Mouse (Mus musculus) liver, embryonic 13.5 days (tissue): ENCODE measurements around the gene Otub1. TPM values are rescaled to one million over a fixed set of nuclear protein-coding genes. Genes with fewer than 3 reads are reported as not detected.

ENCODE experiments used
- ATAC-seq: fragments of 200-750 bp; cut with Nextera tagmentation; 2 replicates; pipeline ENCODE4 v1.8.0; 2017; ENCODE audit warnings: low read depth, mild to moderate bottlenecking, moderate number of reproducible peaks, moderate library complexity
- DNase-seq: peaks from one replicate; pipeline ENCODE4 v3.0.0; 2022
- H3K27ac ChIP-seq: fragments of 300-500 bp; sonication (generic); 2 replicates; pipeline ENCODE4 v1.5.1; 2015; ENCODE audit warnings: moderate library complexity, mild to moderate bottlenecking, inconsistent platforms
- H3K27me3 ChIP-seq: fragments of 300-500 bp; sonication (generic); 2 replicates; pipeline ENCODE4 v1.6.1; 2015; ENCODE audit warnings: mild to moderate bottlenecking, inconsistent platforms
- H3K36me3 ChIP-seq: fragments of 300-500 bp; sonication (generic); 2 replicates; pipeline ENCODE4 v1.6.1; 2015; ENCODE audit warnings: mild to moderate bottlenecking, inconsistent platforms
- H3K4me1 ChIP-seq: fragments of 300-500 bp; sonication (generic); replicated peaks from 2 replicates; pipeline ENCODE4 v1.6.1; 2015; ENCODE audit warnings: inconsistent platforms
- H3K4me2 ChIP-seq: fragments of 300-500 bp; sonication (generic); 2 replicates; pipeline ENCODE4 v1.6.1; 2015; ENCODE audit warnings: inconsistent platforms, mild to moderate bottlenecking, moderate library complexity
- H3K4me3 ChIP-seq: fragments of 300-500 bp; sonication (generic); replicated peaks from 2 replicates; pipeline ENCODE4 v1.5.1; 2015; ENCODE audit warnings: mild to moderate bottlenecking, inconsistent platforms
- H3K9ac ChIP-seq: fragments of 300-500 bp; sonication (generic); 2 replicates; pipeline ENCODE4 v1.6.1; 2015; ENCODE audit warnings: mild to moderate bottlenecking, inconsistent platforms
- H3K9me3 ChIP-seq: fragments of 300-500 bp; sonication (generic); replicated peaks from 2 replicates; pipeline ENCODE4 v1.6.1; 2016; ENCODE audit warnings: inconsistent platforms
- WGBS: fragments of 180-500 bp; shearing (Covaris S2); methylation state at CpG from one replicate; pipeline ENCODE4 v1.1.7; 2015; ENCODE audit not compliant: insufficient replicate concordance; 5-methylcytosine and 5-hydroxymethylcytosine counted together
- polyA plus RNA-seq: library from polyadenylated mRNA; unstranded; fragments of >200 nt; fragmentation: Nextera tagmentation; extraction: Ambion mirVana; gene quantifications from 2 replicates; pipeline ENCODE4 v1.2.1, GENCODE M21; 2015

Gene Otub1
- polyA plus RNA-seq, 1 experiment from 2014 or later, result 69.3 TPM

- peaks cover 47% of the 10 kb centered on the region for H3K36me3 ChIP-seq
- H3K9ac ChIP-seq, result no peak overlapping the region
- H3K4me1 ChIP-seq, result 0 out of 2 replicates have a peak, but pooled peaks cover 3% of the 10 kb centered on the region
- H3K4me3 ChIP-seq, result no peak overlapping the region
- ATAC-seq (no peak), DNase-seq (no peak)
- no peak overlapping the region for H3K4me2 ChIP-seq
- no peak overlapping the region for H3K27ac ChIP-seq
- no peaks in the 10 kb centered on the region for H3K9me3 ChIP-seq
- 86% methylated on average over 9 of the region's 9 CpGs for WGBS
- no peaks in the 10 kb centered on the region for H3K27me3 ChIP-seq
These were observed 19.1 kb upstream of the Otub1 start for GRCm38 (mm10) chr19:7225096-7225690.

GRCm38 (mm10) chr19:7224253-7224652 lies 18.1 kb upstream of the Otub1 start:
- H3K27me3 ChIP-seq, result no peaks in the 10 kb centered on the region
- H3K4me3 ChIP-seq, result no peak overlapping the region
- 0 out of 2 replicates have a peak, but pooled peaks cover 3% of the 10 kb centered on the region for H3K4me1 ChIP-seq
- H3K4me2 ChIP-seq, result no peak overlapping the region
- 82% methylated on average over 3 of the region's 3 CpGs for WGBS
- no peak overlapping the region for H3K9ac ChIP-seq
- H3K9me3 ChIP-seq, result no peaks in the 10 kb centered on the region
- ATAC-seq, result no peak
- DNase-seq, result no peak
- H3K36me3 ChIP-seq, result peaks cover 38% of the 10 kb centered on the region
- no peak overlapping the region for H3K27ac ChIP-seq

GRCm38 (mm10) chr19:7223488-7223887 lies 17.4 kb upstream of the Otub1 start:
- H3K9ac ChIP-seq, result no peak overlapping the region
- ATAC-seq (no peak), DNase-seq (no peak)
- H3K4me3 ChIP-seq, result no peak overlapping the region
- peaks cover 7% of the 10 kb centered on the region; the same call in 1 of the 2 replicates for H3K4me1 ChIP-seq
- no peak overlapping the region for H3K4me2 ChIP-seq
- H3K36me3 ChIP-seq, result peaks cover 30% of the 10 kb centered on the region
- no peaks in the 10 kb centered on the region for H3K27me3 ChIP-seq
- no peaks in the 10 kb centered on the region for H3K9me3 ChIP-seq
- H3K27ac ChIP-seq, result no peak overlapping the region

- no peaks in the 10 kb centered on the region for H3K9me3 ChIP-seq
- H3K27ac ChIP-seq, result no peak overlapping the region
- ATAC-seq (no peak), DNase-seq (no peak)
- H3K4me2 ChIP-seq, result no peak overlapping the region
- WGBS, result 80% methylated on average over 6 of the region's 6 CpGs
- no peaks in the 10 kb centered on the region for H3K27me3 ChIP-seq
- H3K36me3 ChIP-seq, result peaks cover 17% of the 10 kb centered on the region
- no peak overlapping the region for H3K4me3 ChIP-seq
- no peak overlapping the region for H3K9ac ChIP-seq
- peaks cover 14% of the 10 kb centered on the region for H3K4me1 ChIP-seq
These were observed 16.1 kb upstream of the Otub1 start for GRCm38 (mm10) chr19:7222196-7222595.

- Histone ChIP-seq H3K9ac (no peak overlapping the region), H3K4me3 (no peak overlapping the region), H3K36me3 (peaks cover 27% of the 10 kb centered on the region), H3K4me1 (peaks cover 41% of the 10 kb centered on the region), H3K27me3 (no peaks in the 10 kb centered on the region), H3K9me3 (no peaks in the 10 kb centered on the region), H3K4me2 (peak overlapping the region; percentile 10; the same call in 1 of the 2 replicates), H3K27ac (no peak overlapping the region)
- 87% methylated on average over 5 of the region's 5 CpGs for WGBS
- ATAC-seq, result no peak
- no peak for DNase-seq
These were observed 12.6 kb upstream of the Otub1 start for GRCm38 (mm10) chr19:7218753-7219152.

GRCm38 (mm10) chr19:7217926-7218267 lies 11.8 kb upstream of the Otub1 start:
- Histone ChIP-seq H3K27ac (peak overlapping the region; percentile 67), H3K4me2 (peak overlapping the region; percentile 88), H3K9me3 (no peaks in the 10 kb centered on the region), H3K27me3 (no peaks in the 10 kb centered on the region), H3K4me3 (peak overlapping the region; percentile 86), H3K9ac (peak overlapping the region; percentile 70), H3K4me1 (peaks cover 41% of the 10 kb centered on the region), H3K36me3 (peaks cover 36% of the 10 kb centered on the region)
- ATAC-seq (peak; percentile 27), DNase-seq (no peak)
- WGBS, result 5% methylated on average over 6 of the region's 6 CpGs

- Histone ChIP-seq H3K27ac (peak within 1 kb of the TSS; percentile 86), H3K4me1 (peaks cover 41% of the 10 kb centered on the region), H3K4me3 (peak within 1 kb of the TSS; percentile 86), H3K4me2 (peak within 1 kb of the TSS; percentile 88), H3K9me3 (no peaks in the 10 kb centered on the region), H3K9ac (peak within 1 kb of the TSS; percentile 90), H3K27me3 (no peaks in the 10 kb centered on the region), H3K36me3 (peaks cover 39% of the 10 kb centered on the region)
- ATAC-seq (peak; percentile 97), DNase-seq (peak; percentile 97)
- WGBS, result under 1% methylated on average over 50 of the region's 50 CpGs
These were observed 11.2 kb upstream of the Otub1 start, which contains the start of gene Cox8a for GRCm38 (mm10) chr19:7217162-7217925. Gene Cox8a, minus strand, starts transcription at chr19:7217616.

GRCm38 (mm10) chr19:7214484-7214883 lies 8.4 kb upstream of the Otub1 start:
- H3K4me3 ChIP-seq, result no peak overlapping the region
- H3K36me3 ChIP-seq, result peaks cover 54% of the 10 kb centered on the region
- no peak overlapping the region for H3K4me2 ChIP-seq
- H3K27ac ChIP-seq, result no peak overlapping the region
- ATAC-seq, result no peak
- no peak for DNase-seq
- no peaks in the 10 kb centered on the region for H3K27me3 ChIP-seq
- H3K4me1 ChIP-seq, result peaks cover 45% of the 10 kb centered on the region
- 75% methylated on average over 5 of the region's 5 CpGs for WGBS
- no peaks in the 10 kb centered on the region for H3K9me3 ChIP-seq
- H3K9ac ChIP-seq, result no peak overlapping the region

- peaks cover 54% of the 10 kb centered on the region for H3K36me3 ChIP-seq
- H3K27ac ChIP-seq, result no peak overlapping the region
- ATAC-seq, result no peak
- H3K9me3 ChIP-seq, result no peaks in the 10 kb centered on the region
- peaks cover 37% of the 10 kb centered on the region for H3K4me1 ChIP-seq
- DNase-seq, result no peak
- H3K9ac ChIP-seq, result no peak overlapping the region
- H3K27me3 ChIP-seq, result no peaks in the 10 kb centered on the region
- no peak overlapping the region for H3K4me2 ChIP-seq
- no peak overlapping the region for H3K4me3 ChIP-seq
- WGBS, result 85% methylated on average over 3 of the region's 3 CpGs
These were observed 6.9 kb upstream of the Otub1 start for GRCm38 (mm10) chr19:7213010-7213409.

GRCm38 (mm10) chr19:7212216-7212615 lies 6.1 kb upstream of the Otub1 start:
- peaks cover 40% of the 10 kb centered on the region for H3K4me1 ChIP-seq
- 77% methylated on average over 1 of the region's 1 CpGs for WGBS
- H3K4me2 ChIP-seq, result no peak overlapping the region
- no peaks in the 10 kb centered on the region for H3K9me3 ChIP-seq
- no peak overlapping the region for H3K9ac ChIP-seq
- H3K4me3 ChIP-seq, result no peak overlapping the region
- no peak overlapping the region for H3K27ac ChIP-seq
- DNase-seq (no peak), ATAC-seq (no peak)
- H3K36me3 ChIP-seq, result peaks cover 54% of the 10 kb centered on the region
- H3K27me3 ChIP-seq, result no peaks in the 10 kb centered on the region

- peaks cover 40% of the 10 kb centered on the region for H3K36me3 ChIP-seq
- ATAC-seq (no peak), DNase-seq (no peak)
- H3K27me3 ChIP-seq, result no peaks in the 10 kb centered on the region
- no peak overlapping the region for H3K4me3 ChIP-seq
- H3K9ac ChIP-seq, result no peak overlapping the region
- WGBS, result 74% methylated on average over 7 of the region's 7 CpGs
- H3K4me1 ChIP-seq, result peaks cover 38% of the 10 kb centered on the region
- H3K4me2 ChIP-seq, result no peak overlapping the region
- H3K27ac ChIP-seq, result no peak overlapping the region
- no peaks in the 10 kb centered on the region for H3K9me3 ChIP-seq
These were observed 4.0 kb upstream of the Otub1 start for GRCm38 (mm10) chr19:7209907-7210646.
